Mouse (Mus musculus) right cerebral cortex, postnatal 36 days (tissue): ENCODE results near the gene Acer2.
"Not testable (repeated sequence)": the region's sequence is repeated elsewhere in the genome, so short reads cannot be mapped to it uniquely, and the experiment has no call there.

Experiments
- DNase-seq, 2 experiments: peaks; one replicate each; pipeline ENCODE4 v3.0.0; 2022; ENCODE audit warnings: low spot score in 2 of 2, mixed read lengths in 1 of 2

The Acer2 gene

DNA sequence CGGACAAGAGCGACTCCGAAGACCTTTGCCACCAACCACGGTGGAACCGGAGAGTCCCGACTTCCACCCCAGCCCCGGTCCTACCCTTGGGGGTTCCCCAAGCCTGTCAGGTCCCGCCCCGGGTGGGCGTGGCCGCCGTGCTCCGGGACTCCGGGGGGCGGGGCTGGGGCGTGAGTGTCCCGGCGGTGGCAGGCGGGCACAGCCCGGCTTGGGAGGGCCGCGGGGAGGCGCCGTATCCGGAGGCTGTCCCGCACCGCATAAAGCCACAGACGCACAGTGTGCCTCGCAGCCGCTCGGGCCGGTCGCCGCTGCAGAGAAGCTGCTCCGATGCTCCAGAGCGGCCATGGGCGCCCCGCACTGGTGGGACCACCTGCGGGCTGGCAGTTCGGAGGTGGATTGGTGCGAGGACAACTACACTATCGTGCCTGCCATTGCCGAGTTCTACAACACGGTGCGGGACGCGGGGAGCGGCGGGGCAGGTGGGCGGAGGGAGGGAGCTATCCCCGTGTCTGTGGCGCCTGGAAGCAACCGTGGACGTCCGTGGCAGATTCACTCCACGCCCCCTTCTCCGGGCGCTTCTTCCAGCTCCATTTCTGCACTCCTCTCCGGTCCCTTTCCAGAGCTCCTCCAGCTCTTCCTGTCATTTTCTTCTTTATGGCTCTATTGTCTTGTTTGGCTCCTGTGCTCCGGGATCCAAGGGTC, at the start of gene Acer2:
Gene Acer2, plus strand, starts transcription at position 251 of the 702 bp plus-strand sequence.
- peak; percentile 50 to 66 for DNase-seq

- DNase-seq: no peak
Observed at GRCm38 (mm10) chr4:86825143-86825542, 49.1 kb upstream of the Acer2 start.

DNA sequence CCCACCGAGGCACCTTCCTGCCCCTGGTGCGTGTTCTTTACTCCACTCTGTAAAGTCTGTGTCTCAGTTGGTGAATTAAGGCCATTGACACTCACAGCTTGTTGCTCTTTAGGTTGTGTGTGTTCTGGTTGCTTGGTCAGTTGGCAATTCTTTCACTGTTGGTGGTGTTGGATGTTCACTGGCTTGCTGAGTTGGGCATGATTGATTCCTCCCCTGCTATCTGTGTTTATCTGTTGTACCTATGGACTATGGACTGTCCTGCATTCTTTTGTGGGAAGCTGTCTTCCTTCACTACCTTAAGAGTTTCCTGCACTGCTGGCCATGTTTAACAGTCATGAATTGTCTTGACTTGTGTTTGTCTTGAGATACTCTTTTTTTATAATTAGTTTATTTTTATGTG, 42.3 kb upstream of the Acer2 start:
- no peak for DNase-seq

DNA sequence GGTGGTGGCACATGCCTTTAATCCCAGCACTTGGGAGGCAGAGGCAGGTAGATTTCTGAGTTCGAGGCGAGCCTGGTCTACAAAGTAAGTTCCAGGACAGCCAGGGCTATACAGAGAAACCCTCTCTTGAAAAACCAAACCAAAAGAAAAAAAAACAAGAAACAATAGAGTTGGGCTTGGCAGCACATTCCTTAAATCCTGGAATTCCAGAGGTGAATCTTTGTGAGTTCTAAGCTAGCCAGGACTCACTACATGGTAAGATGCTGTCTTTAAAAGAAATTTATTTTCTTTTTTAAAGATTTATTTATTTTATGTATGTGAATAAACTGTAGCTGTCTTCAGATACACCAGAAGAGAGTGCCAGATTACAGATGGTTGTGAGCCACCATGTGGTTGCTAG, 33.1 kb upstream of the Acer2 start:
- DNase-seq: not testable (repeated sequence)

DNA sequence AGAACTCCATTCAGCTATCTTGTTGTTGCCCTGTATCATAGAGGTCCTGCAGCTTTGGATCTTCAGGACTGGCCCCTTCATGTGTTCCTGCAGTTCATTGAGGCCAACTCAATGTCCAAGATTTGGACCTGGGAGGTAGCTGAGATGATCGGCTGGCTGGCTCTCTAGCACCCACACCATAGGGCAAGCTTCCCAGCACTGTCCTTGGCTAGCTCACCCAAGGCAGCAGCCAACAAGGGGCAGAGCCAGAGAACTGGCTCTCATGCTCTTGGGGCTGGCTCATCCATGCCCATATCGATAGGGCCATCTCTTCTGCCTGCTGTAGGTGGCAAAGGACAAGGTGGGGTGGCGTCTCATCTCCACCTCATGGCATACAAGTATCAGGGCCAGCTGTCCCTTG, 28.8 kb upstream of the Acer2 start:
- DNase-seq: no peak

- no peak for DNase-seq
Observed at GRCm38 (mm10) chr4:86847246-86847645, 26.9 kb upstream of the Acer2 start.

GRCm38 (mm10) chr4:86851331-86851730, 22.9 kb upstream of the Acer2 start:
- no peak for DNase-seq

DNA sequence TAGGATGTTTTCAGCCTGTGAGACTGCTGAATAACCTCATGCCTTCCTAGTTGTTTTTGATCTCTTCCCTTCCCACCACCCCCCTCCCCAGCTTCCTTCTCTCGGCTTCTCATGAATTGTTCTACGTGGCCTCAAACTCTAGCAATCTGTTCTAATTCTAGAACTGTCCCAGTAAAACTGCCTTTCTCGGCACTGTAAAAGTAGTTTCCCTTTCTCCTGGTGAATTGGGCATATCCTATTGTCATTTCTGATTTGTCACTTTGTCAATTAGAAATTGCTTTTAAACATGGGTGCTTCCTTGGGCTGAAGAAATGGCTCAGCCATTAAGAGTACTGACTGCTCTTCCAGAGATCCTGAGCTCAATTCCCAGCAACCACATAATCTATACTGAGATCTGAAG, 22.2 kb upstream of the Acer2 start:
- DNase-seq: no peak

DNA sequence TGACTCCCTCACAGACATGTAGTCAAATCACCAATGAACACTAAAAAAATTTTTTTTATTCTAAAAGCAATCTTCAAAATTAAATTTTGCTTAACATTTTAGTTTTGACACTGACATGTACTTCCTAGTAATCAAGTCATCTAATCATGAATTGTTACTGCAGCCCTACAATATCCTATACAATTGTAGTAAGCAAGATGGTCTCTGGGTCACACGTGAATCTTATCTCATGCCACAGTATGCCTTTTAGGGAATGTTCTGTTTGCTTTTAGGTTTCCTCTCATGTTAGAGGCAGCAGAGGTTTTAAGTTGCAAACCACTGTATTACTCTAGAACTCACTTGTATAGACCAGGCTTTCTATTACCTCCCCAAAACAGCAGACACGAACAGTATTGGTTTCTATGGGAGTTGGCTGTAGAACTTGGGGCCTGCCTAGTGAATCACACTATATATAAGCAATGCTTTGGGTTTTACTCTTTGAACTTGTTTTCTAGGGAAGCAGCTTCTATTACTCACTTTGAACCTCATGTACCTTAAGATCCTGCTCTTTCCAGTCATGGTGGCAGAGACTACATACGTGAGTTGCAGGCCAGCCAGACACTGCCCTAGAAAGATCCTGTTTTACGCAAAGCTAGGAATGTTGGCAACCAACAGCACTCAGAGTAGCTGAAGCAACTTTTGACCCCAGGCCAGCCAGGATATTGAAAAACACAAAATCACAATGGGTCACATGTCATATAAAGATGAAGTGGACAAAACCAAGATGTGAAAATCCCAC, 21.2 kb upstream of the Acer2 start:
- no peak for DNase-seq

- no peak for DNase-seq
Observed at GRCm38 (mm10) chr4:86856304-86857112, 17.7 kb upstream of the Acer2 start.

- peak; percentile 95 to 96 for DNase-seq
Observed at GRCm38 (mm10) chr4:86857113-86858069, 16.8 kb upstream of the Acer2 start, which contains the start of gene Rps6. Gene Rps6 (minus strand): TSS chr4:86857412.

DNA sequence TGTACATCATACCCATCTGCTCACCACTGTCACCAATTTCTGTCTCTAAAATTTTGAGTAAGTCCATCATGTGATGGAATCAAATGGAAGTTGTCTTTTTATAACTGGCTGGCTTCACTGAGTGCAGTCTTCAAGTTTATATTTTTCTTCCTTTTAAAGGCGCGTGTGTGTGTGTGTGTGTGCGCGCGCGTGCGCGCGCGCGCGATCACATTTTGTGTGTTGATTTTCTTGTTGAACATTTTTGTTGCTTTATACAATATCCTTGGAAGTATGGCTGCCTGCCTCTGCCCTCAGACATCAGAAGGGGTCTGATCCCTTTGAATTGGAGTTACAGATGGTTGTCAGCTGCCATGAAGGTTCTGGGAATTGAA, 16.1 kb upstream of the Acer2 start:
- no peak for DNase-seq

DNA sequence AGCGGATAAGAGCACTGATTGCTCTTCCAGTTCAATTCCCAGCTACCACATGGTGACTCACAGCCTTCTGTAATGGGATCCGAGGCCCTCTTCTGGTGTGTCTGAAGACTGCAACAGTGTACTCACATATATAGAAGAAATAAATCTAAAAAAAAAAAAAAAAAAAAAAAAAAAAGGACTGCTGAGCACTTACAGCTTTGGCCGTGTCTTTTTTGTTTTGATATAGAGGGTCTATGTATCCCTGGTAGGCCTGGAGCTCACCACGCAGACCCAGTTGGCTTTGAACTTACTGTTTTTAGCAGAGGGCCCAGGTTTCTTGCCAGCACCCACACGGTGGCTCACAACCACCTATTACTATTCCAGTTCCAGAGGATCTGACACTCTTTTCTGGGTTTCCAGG, 10.1 kb upstream of the Acer2 start:
- no peak for DNase-seq

GRCm38 (mm10) chr4:86871988-86872387, 2.2 kb upstream of the Acer2 start:
- no peak for DNase-seq

DNA sequence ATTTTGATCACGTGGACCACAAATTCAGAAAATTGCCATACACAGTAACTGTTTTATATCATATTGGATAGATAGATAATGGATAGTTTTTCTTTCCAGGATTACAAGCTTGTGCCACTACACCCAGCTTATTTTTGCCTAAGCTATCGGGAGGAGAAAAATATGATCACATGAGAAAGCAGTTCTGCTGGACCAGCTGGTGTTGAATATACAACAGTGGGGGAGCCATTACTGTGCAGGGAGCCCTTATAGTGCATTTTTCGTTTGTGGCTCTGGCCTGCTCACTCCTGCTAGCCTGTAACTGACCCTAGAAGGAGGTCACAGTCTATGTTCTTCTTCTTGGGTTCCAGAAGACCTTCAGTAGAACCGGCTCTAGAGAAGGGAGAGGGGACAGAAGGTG, 1.1 kb upstream of the Acer2 start:
- no peak for DNase-seq

GRCm38 (mm10) chr4:86879477-86879876, 5.3 kb downstream of the Acer2 start:
- no peak for DNase-seq

DNA sequence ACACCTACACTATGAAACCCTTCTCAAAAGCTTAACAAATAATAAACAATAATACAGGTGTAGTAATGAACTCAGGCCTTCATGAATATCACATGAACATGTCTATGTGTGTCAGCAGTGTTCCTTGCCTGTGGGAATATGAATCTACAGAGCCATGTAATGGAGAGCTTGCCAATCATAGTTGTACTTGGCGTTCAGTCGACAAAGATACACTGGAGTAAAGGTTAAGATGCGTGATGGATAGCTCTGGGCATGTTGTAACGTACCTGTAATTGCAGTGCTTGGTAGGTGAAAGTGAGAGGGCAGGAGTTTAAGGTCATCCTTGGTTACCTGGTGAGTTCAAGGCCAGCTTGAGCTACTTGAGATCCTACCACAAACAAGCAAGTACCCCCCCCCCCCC, 7.0 kb downstream of the Acer2 start:
- DNase-seq: no peak

DNA sequence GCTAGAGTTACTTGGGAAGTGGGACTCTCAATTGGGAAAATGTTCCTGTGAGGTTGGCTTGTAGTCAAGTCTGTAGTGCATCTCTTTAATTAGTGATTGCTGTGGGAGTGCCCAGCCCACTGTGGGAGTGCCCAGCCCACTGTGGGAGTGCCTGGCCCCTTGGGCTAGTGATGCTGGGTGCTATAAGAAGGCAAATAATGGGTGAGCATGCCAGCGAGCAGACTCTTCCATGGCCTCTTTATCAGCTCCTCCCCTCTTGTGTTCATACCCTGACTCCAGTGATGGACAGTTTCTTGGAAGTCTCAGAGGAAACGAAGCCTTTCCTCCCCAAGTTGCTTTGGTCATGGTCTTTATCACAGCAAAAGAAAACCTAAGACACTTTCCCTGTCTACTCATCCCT, 8.2 kb downstream of the Acer2 start:
- DNase-seq: no peak

GRCm38 (mm10) chr4:86884945-86885344, 10.7 kb downstream of the Acer2 start:
- DNase-seq: no peak

- no peak for DNase-seq
Observed at GRCm38 (mm10) chr4:86885790-86886159, 11.6 kb downstream of the Acer2 start.

DNA sequence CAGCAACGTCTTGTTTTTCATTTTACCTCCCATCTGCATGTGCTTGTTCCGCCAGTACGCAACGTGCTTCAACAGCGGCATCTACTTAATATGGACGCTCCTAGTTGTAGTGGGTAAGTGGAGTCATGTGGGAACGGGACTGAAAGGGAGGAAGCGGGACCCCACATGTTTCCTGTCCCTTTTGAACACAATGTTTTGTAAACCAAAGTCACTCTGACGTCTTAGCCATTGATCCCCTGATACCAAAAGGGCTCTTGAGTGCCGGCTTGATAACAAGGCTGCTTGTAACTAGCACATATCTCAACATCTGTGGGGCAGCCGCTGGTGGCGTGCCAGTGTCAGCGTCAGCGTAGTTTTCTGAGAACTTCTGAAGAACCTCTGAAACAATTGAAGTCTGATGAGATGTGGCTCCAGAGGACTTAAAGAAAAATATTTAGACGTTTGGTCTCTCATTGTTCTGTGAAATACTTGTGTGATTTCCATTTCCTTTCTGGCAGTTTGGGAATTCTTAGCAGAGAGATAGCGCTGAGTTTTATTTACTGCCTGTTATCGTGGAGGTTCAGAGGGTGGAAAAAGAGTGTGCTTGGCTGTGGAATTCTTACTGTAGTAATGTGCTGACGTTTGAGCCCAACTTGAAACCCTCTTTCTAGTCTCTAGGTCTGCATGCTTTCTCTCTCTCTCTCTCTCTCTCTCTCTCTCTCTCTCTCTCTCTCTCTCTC, 12.1 kb downstream of the Acer2 start:
- DNase-seq: no peak
